Mouse (Mus musculus): Measurements from ENCODE around the gene Lilr4b.
"Not testable (repeated sequence)": the region's sequence is repeated elsewhere in the genome, so short reads cannot be mapped to it uniquely, and the experiment has no call there.

DNA sequence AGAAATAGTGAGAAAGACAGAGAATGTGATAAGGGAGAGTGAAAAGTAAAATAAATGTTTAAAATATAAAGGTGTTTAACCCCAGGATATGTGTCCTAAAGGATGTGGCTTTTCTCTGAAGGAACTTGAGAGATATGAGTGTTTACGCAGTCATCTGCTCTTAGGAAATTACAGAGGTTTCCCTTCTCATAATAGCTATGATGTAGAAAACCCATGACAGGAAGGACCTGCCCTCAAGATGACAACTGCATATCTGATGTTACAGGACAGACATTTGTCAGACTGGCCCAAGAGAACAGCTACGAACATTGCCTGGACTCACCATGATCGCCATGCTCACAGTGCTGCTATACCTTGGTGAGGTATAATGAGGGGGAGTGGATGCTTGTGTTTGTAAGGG is at the start of gene Lilr4b, which contains the start of gene Gm49339:
- TF ChIP-seq CTCF (conservative IDR thresholded peaks at IDR 0.05; ENCODE audit: low read length); NANOG (IDR thresholded peaks at IDR 0.05; ENCODE audit: borderline replicate concordance, low read length); POU5F1 (IDR thresholded peaks at IDR 0.05; ENCODE audit: borderline replicate concordance, low read length): not testable (repeated sequence)
